Mouse (Mus musculus) brain, embryonic 18.5 days (tissue): ENCODE results near the gene Crtc2.
"Not testable (repeated sequence)": the region's sequence is repeated elsewhere in the genome, so short reads cannot be mapped to it uniquely, and the experiment has no call there.

ENCODE experiments used
- DNase-seq: peaks from one replicate; pipeline ENCODE4 v3.0.0-alpha.2; 2012; ENCODE audit warnings: low read depth, low spot score

The Crtc2 gene

GRCm38 (mm10) chr3:90266901-90267775 is 13.2 kb downstream of the Crtc2 start:
- no peak for DNase-seq

DNA sequence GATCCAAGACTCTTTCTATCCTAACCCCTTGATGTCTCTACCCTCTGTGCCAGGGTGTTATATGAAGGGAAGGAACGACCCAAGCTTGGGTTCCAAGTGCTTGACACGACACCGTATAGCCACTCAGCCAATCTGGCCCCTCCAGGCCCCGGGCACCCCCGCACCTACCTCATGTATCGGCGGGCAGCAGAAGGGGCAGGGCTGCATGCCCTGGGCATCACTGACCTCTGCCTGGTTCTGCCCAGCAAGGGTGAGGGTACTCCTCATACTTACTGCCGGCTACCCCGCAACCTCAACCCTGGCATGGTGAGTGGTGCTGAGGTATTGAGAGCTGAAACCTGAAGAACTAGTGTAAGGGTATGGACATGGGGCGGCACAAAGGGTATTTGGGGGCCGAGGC is 14.2 kb downstream of the Crtc2 start:
- DNase-seq, result no peak

GRCm38 (mm10) chr3:90268971-90269370 is 15.0 kb downstream of the Crtc2 start:
- no peak for DNase-seq

DNA sequence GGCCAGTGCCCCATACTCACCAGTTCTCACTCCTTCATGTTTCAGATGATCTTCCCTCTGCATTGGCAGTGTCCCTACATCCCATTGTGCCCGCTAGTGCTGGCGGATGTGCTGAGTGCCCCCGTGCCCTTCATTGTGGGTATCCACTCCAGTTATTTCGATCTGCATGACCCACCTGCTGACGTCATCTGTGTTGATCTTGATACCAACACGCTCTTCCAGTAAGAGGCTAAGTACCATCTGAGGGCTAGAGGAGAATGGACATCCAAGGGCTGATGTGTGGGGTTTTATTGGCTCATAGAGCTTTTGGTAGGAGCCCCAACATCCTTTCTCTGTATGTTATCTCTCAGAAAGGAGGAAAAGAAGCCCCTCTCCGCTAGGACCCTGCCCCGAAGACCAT is 16.8 kb downstream of the Crtc2 start:
- DNase-seq, result no peak

DNA sequence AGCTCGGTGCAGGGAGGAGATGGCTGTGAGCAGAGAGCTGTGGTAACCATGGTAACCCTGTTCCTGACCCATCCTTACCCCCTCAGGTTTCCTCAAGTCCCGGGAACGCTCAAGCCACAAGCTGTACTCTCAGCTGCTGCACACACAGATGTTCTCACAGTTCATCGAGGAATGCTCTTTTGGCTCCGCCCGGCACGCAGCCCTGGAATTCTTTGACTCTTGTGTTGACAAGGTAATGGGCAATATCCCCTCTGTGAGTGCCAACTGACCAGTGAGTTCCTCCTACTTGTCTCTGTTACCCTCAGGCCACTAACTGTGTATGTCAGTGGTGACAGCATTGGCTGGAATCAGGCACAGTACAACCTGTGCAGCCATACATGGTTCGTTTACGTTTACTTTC is 18.2 kb downstream of the Crtc2 start:
- no peak for DNase-seq

GRCm38 (mm10) chr3:90273855-90274254 is 19.9 kb downstream of the Crtc2 start:
- no peak for DNase-seq

GRCm38 (mm10) chr3:90275286-90275685 is 21.3 kb downstream of the Crtc2 start:
- DNase-seq, result no peak

DNA sequence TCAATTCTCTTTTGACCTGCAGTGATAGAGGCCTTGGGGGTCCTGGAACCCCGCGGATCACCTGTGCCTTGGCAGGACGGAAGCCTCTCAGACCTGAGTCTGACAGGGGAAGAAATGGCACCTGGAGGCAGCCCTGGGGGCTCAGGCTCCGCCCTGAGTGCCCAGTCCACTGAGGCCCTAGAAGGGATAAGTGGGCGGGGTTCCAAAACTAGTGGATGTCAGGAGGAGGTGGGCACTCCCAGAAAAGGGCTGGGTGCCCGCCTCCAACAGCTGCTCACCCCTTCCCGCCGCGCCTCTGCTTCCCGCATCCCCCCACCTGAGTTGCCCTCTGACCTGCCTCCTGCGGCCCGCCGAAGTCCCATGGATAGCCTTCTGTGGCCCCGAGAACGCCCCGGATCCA is 22.9 kb downstream of the Crtc2 start:
- no peak for DNase-seq

GRCm38 (mm10) chr3:90277793-90278192 is 23.8 kb downstream of the Crtc2 start:
- DNase-seq, result no peak

DNA sequence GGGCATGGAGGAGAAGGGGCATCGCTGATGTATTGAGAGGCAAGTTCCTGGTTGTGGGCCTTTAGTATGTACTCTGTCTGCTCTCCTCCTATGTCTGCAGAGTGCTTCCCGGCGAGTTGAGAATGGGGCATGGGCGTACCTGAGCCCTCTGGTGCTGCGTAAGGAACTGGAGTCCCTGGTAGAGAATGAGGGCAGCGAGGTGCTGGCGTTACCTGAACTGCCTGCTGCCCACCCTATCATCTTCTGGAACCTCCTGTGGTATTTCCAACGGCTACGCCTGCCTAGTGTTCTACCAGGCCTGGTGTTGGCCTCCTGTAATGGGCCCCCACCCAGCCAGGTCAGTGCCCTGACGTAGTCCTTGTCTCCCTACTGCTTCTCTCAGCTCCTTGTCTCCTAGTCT is 24.2 kb downstream of the Crtc2 start:
- DNase-seq, result no peak

DNA sequence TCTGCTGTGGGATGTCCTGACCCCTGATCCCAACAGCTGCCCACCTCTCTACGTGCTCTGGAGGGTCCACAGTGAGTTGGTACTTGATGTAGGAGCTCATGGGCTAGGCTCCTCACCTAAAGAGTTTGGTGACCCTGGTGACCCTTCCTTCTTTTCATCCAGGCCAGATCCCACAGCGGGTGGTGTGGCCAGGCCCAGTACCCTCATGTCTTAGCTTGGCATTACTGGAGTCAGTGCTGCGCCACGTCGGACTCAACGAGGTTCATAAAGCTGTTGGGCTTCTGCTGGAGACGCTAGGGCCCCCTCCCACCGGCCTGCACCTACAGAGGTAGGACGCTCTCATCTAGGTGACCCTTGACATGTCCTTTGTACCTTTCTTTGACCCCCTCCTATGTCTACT is 25.3 kb downstream of the Crtc2 start:
- no peak for DNase-seq

DNA sequence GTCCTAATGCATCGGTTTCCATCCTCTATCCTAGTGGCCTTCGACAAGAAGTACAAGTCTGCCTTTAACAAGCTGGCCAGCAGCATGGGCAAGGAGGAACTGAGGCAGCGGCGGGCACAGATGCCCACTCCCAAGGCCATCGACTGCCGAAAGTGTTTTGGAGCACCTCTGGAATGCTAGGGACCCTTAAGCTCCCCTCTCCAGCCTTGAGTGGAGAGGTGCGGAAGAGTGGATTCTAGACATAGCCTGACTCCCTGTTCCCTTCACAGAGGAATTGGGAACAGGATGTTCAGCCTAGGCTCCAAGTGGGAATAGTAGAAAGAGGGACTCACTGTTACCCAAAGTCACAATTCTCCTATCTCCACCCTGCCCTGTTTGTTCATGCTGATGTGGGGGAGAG is 25.8 kb downstream of the Crtc2 start:
- DNase-seq, result no peak

GRCm38 (mm10) chr3:90280708-90281107 is 26.7 kb downstream of the Crtc2 start:
- no peak for DNase-seq

GRCm38 (mm10) chr3:90284150-90284549 is 30.2 kb downstream of the Crtc2 start:
- DNase-seq, result no peak

GRCm38 (mm10) chr3:90289403-90289802 is 35.4 kb downstream of the Crtc2 start:
- DNase-seq, result not testable (repeated sequence)

DNA sequence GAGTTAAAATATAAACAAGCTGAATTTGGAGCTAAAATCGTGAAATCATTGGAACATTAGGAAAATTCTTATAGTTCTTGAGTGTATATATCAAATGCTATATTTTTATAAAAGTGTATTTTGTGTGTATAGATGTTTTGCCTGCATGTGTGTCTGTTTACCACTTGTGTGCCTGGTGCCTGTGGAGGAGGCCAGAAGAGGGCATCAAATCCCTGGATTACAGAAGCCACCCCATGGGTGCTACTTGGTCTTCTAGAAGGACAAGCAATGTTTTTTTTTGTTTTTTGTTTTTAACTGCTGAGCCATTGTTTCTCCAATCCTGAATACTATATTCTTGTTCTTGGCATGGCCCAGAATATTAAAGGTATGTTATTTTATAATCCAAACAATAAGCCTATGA is 36.6 kb downstream of the Crtc2 start:
- DNase-seq, result no peak

GRCm38 (mm10) chr3:90291982-90292344 is 38.0 kb downstream of the Crtc2 start:
- DNase-seq, result no peak

DNA sequence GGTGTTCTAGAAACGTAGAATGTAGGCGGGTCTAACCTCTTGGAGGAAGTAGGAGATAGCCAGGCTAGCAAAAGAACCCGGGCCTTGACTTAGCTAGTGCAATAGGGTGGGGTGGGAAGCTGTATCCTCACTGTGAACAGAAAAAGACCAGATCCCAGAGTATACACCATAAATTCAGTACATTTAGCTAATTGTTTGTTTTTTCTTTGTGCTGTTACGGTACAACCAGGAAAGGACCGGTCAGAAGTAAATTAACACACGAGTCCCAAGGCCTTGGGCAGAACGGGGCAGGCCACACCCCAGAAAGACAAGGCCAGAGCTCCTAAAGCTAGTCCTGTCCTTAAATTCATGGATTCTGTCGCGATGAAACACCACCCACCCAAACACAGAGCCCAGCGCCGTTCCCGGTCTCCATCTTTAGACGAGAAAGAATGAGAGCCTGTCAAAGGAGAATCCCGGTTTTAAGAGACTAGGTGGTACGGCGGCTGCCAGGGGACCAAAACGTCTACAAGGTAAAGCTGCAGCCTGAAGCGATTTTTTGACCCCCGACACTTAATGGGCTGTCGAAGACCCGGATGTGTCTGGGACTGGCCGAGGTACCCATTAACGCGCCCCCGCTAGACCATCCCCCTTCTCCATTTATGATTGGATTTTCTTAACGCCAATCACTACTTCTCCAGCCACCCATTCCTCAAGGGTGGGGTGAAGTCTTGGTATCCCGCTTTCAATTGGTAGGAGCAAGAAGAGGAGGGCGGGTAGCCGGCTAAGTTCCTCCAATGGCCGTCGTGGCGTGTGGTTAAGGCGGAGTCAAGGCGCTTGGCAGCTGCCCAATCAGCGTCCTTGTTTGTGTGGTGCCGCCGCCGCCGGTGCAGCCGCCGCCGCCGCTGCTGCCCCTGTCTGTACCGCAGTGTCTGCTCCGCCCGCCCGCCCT is 38.6 kb downstream of the Crtc2 start, which contains the start of gene Gatad2b:
Gene Gatad2b, plus strand, starts transcription at position 834 of the 931 bp plus-strand sequence.
- DNase-seq, result peak; percentile 100

DNA sequence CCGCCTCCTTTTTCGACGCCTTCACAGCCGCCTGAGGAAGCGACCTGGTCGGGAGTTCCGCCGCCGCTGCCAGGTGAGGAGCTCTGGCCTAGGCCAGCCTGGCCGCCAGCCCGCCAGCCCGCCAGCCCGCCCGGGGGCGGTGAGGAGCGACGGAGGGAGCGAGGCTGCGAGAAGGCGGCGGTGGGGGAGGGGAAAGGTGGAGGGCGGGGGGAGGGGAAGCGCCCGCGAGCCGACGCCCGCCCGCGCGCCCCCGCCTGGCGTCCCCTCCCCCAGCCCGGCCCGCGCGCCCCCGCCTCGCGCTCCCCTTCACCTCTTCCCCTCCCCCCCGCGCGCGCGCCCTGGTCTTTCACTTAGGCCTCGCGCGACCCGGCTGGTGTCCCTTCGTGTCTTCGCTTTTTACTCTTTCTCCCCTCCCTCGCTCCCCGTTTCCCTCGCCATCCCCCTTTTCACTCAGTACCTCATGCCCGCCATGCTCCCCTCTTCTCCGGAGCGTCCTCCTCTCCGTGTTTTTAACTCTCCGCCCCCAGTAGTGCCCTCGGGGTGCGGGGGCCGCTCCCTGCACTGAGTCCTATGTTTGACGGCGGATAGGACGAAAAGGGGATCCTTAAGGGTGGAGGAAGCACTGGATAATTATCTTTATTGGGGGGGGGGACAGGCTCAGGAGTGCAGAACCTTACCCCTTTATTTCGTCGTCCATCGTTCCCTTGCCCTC is 39.5 kb downstream of the Crtc2 start:
- DNase-seq, result no peak

GRCm38 (mm10) chr3:90294064-90294440 is 40.1 kb downstream of the Crtc2 start:
- DNase-seq, result no peak

GRCm38 (mm10) chr3:90294651-90295050 is 40.7 kb downstream of the Crtc2 start:
- no peak for DNase-seq

DNA sequence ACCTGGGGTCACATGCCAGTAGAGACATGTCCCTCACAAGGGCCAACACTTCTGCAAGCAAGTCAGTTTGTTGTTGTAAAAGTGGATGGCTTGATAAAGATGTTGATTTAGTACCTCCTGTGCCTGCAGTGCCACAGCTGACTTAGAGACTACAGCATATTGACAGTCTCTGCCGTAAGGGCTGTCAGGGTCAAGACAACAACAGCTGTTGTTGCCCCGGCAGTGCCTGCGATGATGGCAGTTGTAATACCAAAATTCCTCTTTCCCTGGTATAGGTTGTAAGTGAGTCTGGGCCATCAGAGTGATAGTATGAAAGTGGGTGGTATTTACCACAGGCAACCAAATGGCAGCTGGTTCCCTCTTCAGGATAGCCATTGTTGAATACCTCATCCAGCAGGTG is 51.8 kb downstream of the Crtc2 start:
- no peak for DNase-seq
